Mouse (Mus musculus): ENCODE results near the gene Rtn1.

DNA sequence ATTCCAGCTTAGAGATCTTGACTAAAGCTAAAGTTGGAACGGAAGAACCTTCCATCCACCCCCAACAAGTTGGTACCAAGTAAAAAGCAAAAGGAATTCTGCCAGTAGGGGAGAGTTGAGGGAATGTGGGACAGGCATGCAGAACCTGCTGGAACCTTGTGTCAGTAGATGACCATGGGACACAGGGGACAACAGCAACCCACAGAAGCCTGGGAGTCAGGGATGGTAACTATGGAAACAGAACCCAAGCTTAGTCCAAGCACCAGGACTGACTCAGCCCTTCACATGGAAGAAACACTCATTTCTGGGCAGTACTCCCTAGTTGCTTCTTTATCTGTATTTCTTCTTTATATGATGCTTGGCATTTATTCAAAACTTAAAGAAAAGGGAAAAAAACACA, 54.6 kb downstream of the Rtn1 start:
- no peak for TF ChIP-seq CTCF (IDR thresholded peaks at IDR 0.05; ENCODE audit: low read depth, low read length)
- no peak for TF ChIP-seq POLR2A (IDR thresholded peaks at IDR 0.05; ENCODE audit: extremely low read depth, insufficient read depth, low read length)

All from liver, adult 2 months (tissue).